Mouse (Mus musculus) skeletal muscle tissue, adult 2 months (tissue): ENCODE results near the gene 2410015M20Rik.
A peak's percentile ranks its signal among the peaks of the same experiment; 100 is the strongest.
"Not testable (repeated sequence)": the region's sequence is repeated elsewhere in the genome, so short reads cannot be mapped to it uniquely, and the experiment has no call there.

Experiments
- DNase-seq: peaks from one replicate; pipeline ENCODE4 v3.0.0-alpha.2; 2012; ENCODE audit warnings: low read depth, low spot score

2410015M20Rik gene

GRCm38 (mm10) chr17:56609452-56610171, at the start of gene 2410015M20Rik:
2410015M20Rik (minus strand) TSS chr17:56609771.
- peak; percentile 96 for DNase-seq

- DNase-seq, result no peak
These were observed 46.6 kb upstream of the 2410015M20Rik start for GRCm38 (mm10) chr17:56656171-56656570.

- DNase-seq, result no peak
These were observed 45.7 kb upstream of the 2410015M20Rik start for GRCm38 (mm10) chr17:56655311-56655710.

GRCm38 (mm10) chr17:56654771-56655170, 45.2 kb upstream of the 2410015M20Rik start:
- no peak for DNase-seq

- DNase-seq, result no peak
These were observed 42.2 kb upstream of the 2410015M20Rik start for GRCm38 (mm10) chr17:56651801-56652200.

GRCm38 (mm10) chr17:56647546-56647945, 38.0 kb upstream of the 2410015M20Rik start:
- no peak for DNase-seq

- no peak for DNase-seq
These were observed 33.7 kb upstream of the 2410015M20Rik start for GRCm38 (mm10) chr17:56643237-56643636.

- no peak for DNase-seq
These were observed 24.5 kb upstream of the 2410015M20Rik start for GRCm38 (mm10) chr17:56634023-56634422.

GRCm38 (mm10) chr17:56631807-56632206, 22.2 kb upstream of the 2410015M20Rik start:
- no peak for DNase-seq

- DNase-seq, result not testable (repeated sequence)
These were observed 20.5 kb upstream of the 2410015M20Rik start for GRCm38 (mm10) chr17:56629800-56630781.

- DNase-seq, result no peak
These were observed 18.1 kb upstream of the 2410015M20Rik start, which contains the start of gene Catsperd for GRCm38 (mm10) chr17:56627530-56628277. Catsperd (plus strand) TSS chr17:56628143.

- peak; percentile 95 for DNase-seq
These were observed 17.3 kb upstream of the 2410015M20Rik start, which contains the start of gene Lonp1 for GRCm38 (mm10) chr17:56626754-56627470. Lonp1 (minus strand) TSS chr17:56626887.

GRCm38 (mm10) chr17:56626260-56626659, 16.7 kb upstream of the 2410015M20Rik start:
- DNase-seq, result no peak

- no peak for DNase-seq
These were observed 15.9 kb upstream of the 2410015M20Rik start for GRCm38 (mm10) chr17:56625495-56625894.

- DNase-seq, result no peak
These were observed 8.1 kb upstream of the 2410015M20Rik start for GRCm38 (mm10) chr17:56617628-56618027.

GRCm38 (mm10) chr17:56616725-56617124, 7.2 kb upstream of the 2410015M20Rik start:
- DNase-seq, result no peak

GRCm38 (mm10) chr17:56615792-56616191, 6.2 kb upstream of the 2410015M20Rik start:
- DNase-seq, result no peak

GRCm38 (mm10) chr17:56615136-56615784, 5.7 kb upstream of the 2410015M20Rik start:
- DNase-seq, result no peak

GRCm38 (mm10) chr17:56614391-56615135, 5.0 kb upstream of the 2410015M20Rik start:
- no peak for DNase-seq
